Mouse (Mus musculus): ENCODE data around the gene Adap1. TPM values are rescaled to one million over a fixed set of nuclear protein-coding genes. Genes with fewer than 3 reads are reported as not detected.
A peak's percentile ranks its signal among the peaks of the same experiment; 100 is the strongest.

Adap1 gene
- 115 and 118 TPM in 2 replicates for polyA plus RNA-seq (2015; fragmentation: Nextera tagmentation; extraction: Ambion mirVana)

GRCm38 (mm10) chr5:139325395-139325966 is at the start of gene Adap1:
Adap1 (minus strand) TSS chr5:139325622.
- WGBS, result 3% methylated on average over 53 of the region's 61 CpGs
- Histone ChIP-seq H3K4me2 (peak within 1 kb of the TSS; percentile 69), H3K4me3 (peak within 1 kb of the TSS; percentile 79), H3K27ac (peak within 1 kb of the TSS; percentile 74), H3K9ac (peak within 1 kb of the TSS; percentile 83), H3K36me3 (replicated peaks) (no peaks in the 10 kb centered on the region), H3K4me1 (peaks cover 19% of the 10 kb centered on the region), H3K27me3 (replicated peaks) (peaks cover 14% of the 10 kb centered on the region; the same call in 1 of the 2 replicates), H3K9me3 (no peaks in the 10 kb centered on the region)
- peak; percentile 84 for ATAC-seq (replicated peaks)

- no peaks in the 10 kb centered on the region for H3K9me3 ChIP-seq
- no peak overlapping the region for H3K4me2 ChIP-seq
- ATAC-seq (replicated peaks), result no peak
- no peaks in the 10 kb centered on the region for H3K27me3 ChIP-seq (replicated peaks)
- H3K36me3 ChIP-seq (replicated peaks), result no peaks in the 10 kb centered on the region
- H3K9ac ChIP-seq, result no peak overlapping the region
- 88% methylated on average over 2 of the region's 2 CpGs for WGBS
- H3K27ac ChIP-seq, result no peak overlapping the region
- H3K4me3 ChIP-seq, result no peak overlapping the region
- H3K4me1 ChIP-seq, result peaks cover 16% of the 10 kb centered on the region
These were observed 49.4 kb upstream of the Adap1 start for GRCm38 (mm10) chr5:139374841-139375240.

- Histone ChIP-seq H3K36me3 (replicated peaks) (no peaks in the 10 kb centered on the region), H3K4me3 (no peak overlapping the region), H3K9ac (no peak overlapping the region), H3K4me1 (peaks cover 16% of the 10 kb centered on the region), H3K4me2 (no peak overlapping the region), H3K27ac (no peak overlapping the region), H3K27me3 (replicated peaks) (no peaks in the 10 kb centered on the region), H3K9me3 (no peaks in the 10 kb centered on the region)
- WGBS, result 89% methylated on average over 6 of the region's 6 CpGs
- no peak for ATAC-seq (replicated peaks)
These were observed 48.5 kb upstream of the Adap1 start for GRCm38 (mm10) chr5:139373889-139374444.

- no peak for ATAC-seq (replicated peaks)
- Histone ChIP-seq H3K36me3 (replicated peaks) (no peaks in the 10 kb centered on the region), H3K27me3 (replicated peaks) (no peaks in the 10 kb centered on the region), H3K4me1 (peaks cover 16% of the 10 kb centered on the region), H3K9ac (peak overlapping the region; percentile 83; the same call in 1 of the 2 replicates), H3K27ac (no peak overlapping the region), H3K9me3 (no peaks in the 10 kb centered on the region), H3K4me2 (no peak overlapping the region), H3K4me3 (no peak overlapping the region)
- 77% methylated on average over 3 of the region's 3 CpGs for WGBS
These were observed 47.7 kb upstream of the Adap1 start for GRCm38 (mm10) chr5:139373126-139373525.

- peak; percentile 95 for ATAC-seq (replicated peaks)
- Histone ChIP-seq H3K36me3 (replicated peaks) (no peaks in the 10 kb centered on the region), H3K27me3 (replicated peaks) (no peaks in the 10 kb centered on the region), H3K4me2 (peak overlapping the region; percentile 70), H3K4me1 (peaks cover 16% of the 10 kb centered on the region), H3K4me3 (peak overlapping the region; percentile 64), H3K9me3 (no peaks in the 10 kb centered on the region), H3K9ac (peak overlapping the region; percentile 83), H3K27ac (peak overlapping the region; percentile 83)
- 2% methylated on average over 39 of the region's 39 CpGs for WGBS
These were observed 46.4 kb upstream of the Adap1 start for GRCm38 (mm10) chr5:139371631-139372401.

- H3K27me3 ChIP-seq (replicated peaks), result no peaks in the 10 kb centered on the region
- peak overlapping the region; percentile 70 for H3K4me2 ChIP-seq
- H3K9ac ChIP-seq, result peak overlapping the region; percentile 83; the same call in 1 of the 2 replicates
- H3K4me3 ChIP-seq, result peak overlapping the region; percentile 64; the same call in 1 of the 2 replicates
- ATAC-seq (replicated peaks), result no peak
- WGBS, result 55% methylated on average over 5 of the region's 5 CpGs
- no peaks in the 10 kb centered on the region for H3K36me3 ChIP-seq (replicated peaks)
- H3K27ac ChIP-seq, result no peak overlapping the region
- H3K9me3 ChIP-seq, result no peaks in the 10 kb centered on the region
- peaks cover 16% of the 10 kb centered on the region for H3K4me1 ChIP-seq
These were observed 45.7 kb upstream of the Adap1 start for GRCm38 (mm10) chr5:139371118-139371517.

GRCm38 (mm10) chr5:139370336-139370735 is 44.9 kb upstream of the Adap1 start:
- Histone ChIP-seq H3K27ac (no peak overlapping the region), H3K27me3 (replicated peaks) (no peaks in the 10 kb centered on the region), H3K4me1 (peaks cover 16% of the 10 kb centered on the region), H3K9ac (no peak overlapping the region), H3K9me3 (no peaks in the 10 kb centered on the region), H3K36me3 (replicated peaks) (no peaks in the 10 kb centered on the region), H3K4me3 (no peak overlapping the region), H3K4me2 (no peak overlapping the region)
- WGBS, result 82% methylated on average over 6 of the region's 6 CpGs
- ATAC-seq (replicated peaks), result no peak

GRCm38 (mm10) chr5:139368638-139369320 is 43.4 kb upstream of the Adap1 start:
- Histone ChIP-seq H3K4me1 (peaks cover 25% of the 10 kb centered on the region), H3K27ac (no peak overlapping the region), H3K4me2 (no peak overlapping the region), H3K36me3 (replicated peaks) (no peaks in the 10 kb centered on the region), H3K27me3 (replicated peaks) (no peaks in the 10 kb centered on the region), H3K4me3 (no peak overlapping the region), H3K9me3 (no peaks in the 10 kb centered on the region), H3K9ac (no peak overlapping the region)
- WGBS, result 86% methylated on average over 11 of the region's 11 CpGs
- no peak for ATAC-seq (replicated peaks)

- no peak overlapping the region for H3K27ac ChIP-seq
- H3K9me3 ChIP-seq, result no peaks in the 10 kb centered on the region
- H3K4me1 ChIP-seq, result peaks cover 23% of the 10 kb centered on the region
- H3K36me3 ChIP-seq (replicated peaks), result no peaks in the 10 kb centered on the region
- ATAC-seq (replicated peaks), result no peak
- no peak overlapping the region for H3K4me3 ChIP-seq
- WGBS, result 90% methylated on average over 4 of the region's 4 CpGs
- H3K4me2 ChIP-seq, result no peak overlapping the region
- no peaks in the 10 kb centered on the region for H3K27me3 ChIP-seq (replicated peaks)
- H3K9ac ChIP-seq, result no peak overlapping the region
These were observed 42.5 kb upstream of the Adap1 start for GRCm38 (mm10) chr5:139367884-139368458.

- Histone ChIP-seq H3K36me3 (replicated peaks) (no peaks in the 10 kb centered on the region), H3K27ac (no peak overlapping the region), H3K9ac (no peak overlapping the region), H3K4me1 (peaks cover 13% of the 10 kb centered on the region), H3K9me3 (no peaks in the 10 kb centered on the region), H3K4me3 (no peak overlapping the region), H3K27me3 (replicated peaks) (no peaks in the 10 kb centered on the region), H3K4me2 (no peak overlapping the region)
- 77% methylated on average over 11 of the region's 11 CpGs for WGBS
- no peak for ATAC-seq (replicated peaks)
These were observed 41.1 kb upstream of the Adap1 start for GRCm38 (mm10) chr5:139366484-139366883.

GRCm38 (mm10) chr5:139365827-139366226 is 40.4 kb upstream of the Adap1 start:
- H3K9me3 ChIP-seq, result no peaks in the 10 kb centered on the region
- no peak overlapping the region for H3K27ac ChIP-seq
- no peaks in the 10 kb centered on the region for H3K36me3 ChIP-seq (replicated peaks)
- peaks cover 9% of the 10 kb centered on the region for H3K4me1 ChIP-seq
- 61% methylated on average over 1 of the region's 1 CpGs for WGBS
- H3K9ac ChIP-seq, result no peak overlapping the region
- ATAC-seq (replicated peaks), result no peak
- H3K4me2 ChIP-seq, result no peak overlapping the region
- H3K27me3 ChIP-seq (replicated peaks), result no peaks in the 10 kb centered on the region
- no peak overlapping the region for H3K4me3 ChIP-seq

Data from midbrain, embryonic 15.5 days (tissue).